Mouse (Mus musculus) embryonic facial prominence, embryonic 13.5 days (tissue): ENCODE results near the gene Cdh24. TPM values are rescaled to one million over a fixed set of nuclear protein-coding genes. Genes with fewer than 3 reads are reported as not detected.
A peak's percentile ranks its signal among the peaks of the same experiment; 100 is the strongest.

ENCODE experiments used
- microRNA counts: library from miRNA; unstranded; fragments of <30 nt; microRNA quantifications from one replicate; lab custom pipeline; 2016
- microRNA-seq: library from miRNA; unstranded; fragments of <30 nt; microRNA quantifications from one replicate; pipeline ENCODE4, GENCODE M21; 2016
- polyA plus RNA-seq: library from polyadenylated mRNA; unstranded; fragments of >200 nt; fragmentation: Nextera tagmentation; extraction: Ambion mirVana; gene quantifications from 2 replicates; pipeline ENCODE4 v1.2.1, GENCODE M21; 2015

Gene Cdh24
- polyA plus RNA-seq, 1 experiment from 2014 or later, result 7.9 TPM

MicroRNAs within 50 kb of the gene (microRNA counts, 519-probe panel; counts per million panel counts)
- 236 counts per million, percentile 44 among the panel's probes with 10 or more counts for microRNA mmu-miR-686 (lab: Ali Mortazavi, UCI)

Small RNAs within 50 kb of the gene (microRNA-seq; reads per million reads assigned to microRNA genes)
- gene Mir686 (not detected), gene Mir6948 (not detected)

Other genes starting within 250 kb of the Cdh24 start
- 4.5 and 6.2 TPM in 2 replicates for gene Slc7a7, start 223.6 kb downstream of the Cdh24 start, polyA plus RNA-seq
- 203 and 286 TPM in 2 replicates for gene Mrpl52, start 214.5 kb downstream of the Cdh24 start, polyA plus RNA-seq
- 202 and 208 TPM in 2 replicates for gene Mmp14, start 209.8 kb downstream of the Cdh24 start, polyA plus RNA-seq
- 29.7 and 33.1 TPM in 2 replicates for gene Lrp10, start 177.2 kb downstream of the Cdh24 start, polyA plus RNA-seq
- gene Rem2, start 165.3 kb downstream of the Cdh24 start, polyA plus RNA-seq, result 2.1 and 3.6 TPM in 2 replicates
- 84.6 and 86.6 TPM in 2 replicates for gene Prmt5, start 123.8 kb downstream of the Cdh24 start, polyA plus RNA-seq
- gene Haus4, start 86.7 kb downstream of the Cdh24 start, polyA plus RNA-seq, result 53.1 and 54.5 TPM in 2 replicates
- 55.6 and 63.3 TPM in 2 replicates for gene Ajuba, start 63.8 kb downstream of the Cdh24 start, polyA plus RNA-seq
- gene 4931414P19Rik, start 35.4 kb downstream of the Cdh24 start, polyA plus RNA-seq, result 8.9 and 9.1 TPM in 2 replicates
- gene Psmb5, start 23.3 kb downstream of the Cdh24 start, polyA plus RNA-seq, result 390 and 393 TPM in 2 replicates
- 0.06 TPM in 1 of 2 replicates, not detected in the other for gene Psmb11, start 19.9 kb downstream of the Cdh24 start, polyA plus RNA-seq
- not detected in 2 replicates for gene Gm17606, start 412 bp downstream of the Cdh24 start, polyA plus RNA-seq
- 89.2 and 103 TPM in 2 replicates for gene 1700123O20Rik, start 44.9 kb upstream of the Cdh24 start, polyA plus RNA-seq
- gene Acin1, start 45.6 kb upstream of the Cdh24 start, polyA plus RNA-seq, result 169 and 173 TPM in 2 replicates
- 0.14 and 0.17 TPM in 2 replicates for gene Gm29776, start 57.5 kb upstream of the Cdh24 start, polyA plus RNA-seq
- not detected in 2 replicates for gene Cebpe, start 70.8 kb upstream of the Cdh24 start, polyA plus RNA-seq
- 2.3 and 2.9 TPM in 2 replicates for gene Slc7a8, start 140.6 kb upstream of the Cdh24 start, polyA plus RNA-seq
- gene Rnf212b, start 172.8 kb upstream of the Cdh24 start, polyA plus RNA-seq, result not detected in 2 replicates
- gene Homez, start 229.6 kb upstream of the Cdh24 start, polyA plus RNA-seq, result 9.4 and 12.3 TPM in 2 replicates
- gene Ppp1r3e, start 236.2 kb upstream of the Cdh24 start, polyA plus RNA-seq, result 0.92 and 1.1 TPM in 2 replicates
- 3.8 and 4.6 TPM in 2 replicates for gene Bcl2l2, start 242.0 kb upstream of the Cdh24 start, polyA plus RNA-seq
- 0.23 and 0.79 TPM in 2 replicates for gene Gm20521, start 242.1 kb upstream of the Cdh24 start, polyA plus RNA-seq